Mouse (Mus musculus) thymus, postnatal 0 days (tissue): ENCODE results near the gene Slc51b. TPM values are rescaled to one million over a fixed set of nuclear protein-coding genes. Genes with fewer than 3 reads are reported as not detected.

ENCODE experiments used
- DNase-seq: peaks from one replicate; pipeline ENCODE4 v3.0.0-alpha.2; 2015; ENCODE audit warnings: low spot score
- polyA plus RNA-seq: library from polyadenylated mRNA; unstranded; fragments of >200 nt; fragmentation: Nextera tagmentation; extraction: Ambion mirVana; gene quantifications from 2 replicates; pipeline ENCODE4 v1.2.1, GENCODE M21; 2015

The Slc51b gene
- polyA plus RNA-seq = 0.21 TPM in 1 of 2 replicates, not detected in the other

- DNase-seq = no peak
These were observed at the start of gene Slc51b for GRCm38 (mm10) chr9:65422760-65423501. Gene Slc51b (minus strand): TSS chr9:65422955.

GRCm38 (mm10) chr9:65467686-65468085, 44.9 kb upstream of the Slc51b start:
- no peak for DNase-seq

GRCm38 (mm10) chr9:65465241-65465640, 42.5 kb upstream of the Slc51b start:
- no peak for DNase-seq

GRCm38 (mm10) chr9:65464161-65464560, 41.4 kb upstream of the Slc51b start:
- no peak for DNase-seq

- DNase-seq = no peak
These were observed 39.8 kb upstream of the Slc51b start for GRCm38 (mm10) chr9:65462544-65462943.

- peak; percentile 93 for DNase-seq
These were observed 38.1 kb upstream of the Slc51b start, which contains the start of gene Spg21 for GRCm38 (mm10) chr9:65460732-65461442. Gene Spg21 (plus strand): TSS chr9:65460947.

GRCm38 (mm10) chr9:65460198-65460597, 37.4 kb upstream of the Slc51b start:
- DNase-seq = no peak

- no peak for DNase-seq
These were observed 36.2 kb upstream of the Slc51b start for GRCm38 (mm10) chr9:65458975-65459374.

- DNase-seq = no peak
These were observed 25.2 kb upstream of the Slc51b start for GRCm38 (mm10) chr9:65447951-65448350.

GRCm38 (mm10) chr9:65444692-65445091, 21.9 kb upstream of the Slc51b start:
- DNase-seq = no peak

- peak; percentile 98 for DNase-seq
These were observed 13.0 kb upstream of the Slc51b start, which contains the start of gene Mtfmt for GRCm38 (mm10) chr9:65435671-65436301. Gene Mtfmt (plus strand): TSS chr9:65435782.

GRCm38 (mm10) chr9:65435211-65435610, 12.5 kb upstream of the Slc51b start:
- no peak for DNase-seq

- peak; percentile 63 for DNase-seq
These were observed 11.4 kb upstream of the Slc51b start for GRCm38 (mm10) chr9:65434140-65434539.

GRCm38 (mm10) chr9:65432236-65432635, 9.5 kb upstream of the Slc51b start:
- DNase-seq = peak; percentile 83

GRCm38 (mm10) chr9:65430921-65431320, 8.2 kb upstream of the Slc51b start:
- DNase-seq = no peak

- no peak for DNase-seq
These were observed 7.6 kb upstream of the Slc51b start for GRCm38 (mm10) chr9:65430401-65430800.

- DNase-seq = no peak
These were observed 5.2 kb upstream of the Slc51b start for GRCm38 (mm10) chr9:65428003-65428402.

- no peak for DNase-seq
These were observed 4.8 kb upstream of the Slc51b start for GRCm38 (mm10) chr9:65427511-65427910.

- no peak for DNase-seq
These were observed 1.6 kb upstream of the Slc51b start for GRCm38 (mm10) chr9:65424393-65424792.

- no peak for DNase-seq
These were observed 3.1 kb downstream of the Slc51b start for GRCm38 (mm10) chr9:65419633-65420032.

GRCm38 (mm10) chr9:65417738-65418137, 5.0 kb downstream of the Slc51b start:
- DNase-seq = no peak

- no peak for DNase-seq
These were observed 11.4 kb downstream of the Slc51b start for GRCm38 (mm10) chr9:65411326-65411725.
